Mouse (Mus musculus): ENCODE measurements around the gene Gm3435.
A peak's percentile ranks its signal among the peaks of the same experiment; 100 is the strongest.
"Not testable (repeated sequence)": the region's sequence is repeated elsewhere in the genome, so short reads cannot be mapped to it uniquely, and the experiment has no call there.

Gm3435 gene

DNA sequence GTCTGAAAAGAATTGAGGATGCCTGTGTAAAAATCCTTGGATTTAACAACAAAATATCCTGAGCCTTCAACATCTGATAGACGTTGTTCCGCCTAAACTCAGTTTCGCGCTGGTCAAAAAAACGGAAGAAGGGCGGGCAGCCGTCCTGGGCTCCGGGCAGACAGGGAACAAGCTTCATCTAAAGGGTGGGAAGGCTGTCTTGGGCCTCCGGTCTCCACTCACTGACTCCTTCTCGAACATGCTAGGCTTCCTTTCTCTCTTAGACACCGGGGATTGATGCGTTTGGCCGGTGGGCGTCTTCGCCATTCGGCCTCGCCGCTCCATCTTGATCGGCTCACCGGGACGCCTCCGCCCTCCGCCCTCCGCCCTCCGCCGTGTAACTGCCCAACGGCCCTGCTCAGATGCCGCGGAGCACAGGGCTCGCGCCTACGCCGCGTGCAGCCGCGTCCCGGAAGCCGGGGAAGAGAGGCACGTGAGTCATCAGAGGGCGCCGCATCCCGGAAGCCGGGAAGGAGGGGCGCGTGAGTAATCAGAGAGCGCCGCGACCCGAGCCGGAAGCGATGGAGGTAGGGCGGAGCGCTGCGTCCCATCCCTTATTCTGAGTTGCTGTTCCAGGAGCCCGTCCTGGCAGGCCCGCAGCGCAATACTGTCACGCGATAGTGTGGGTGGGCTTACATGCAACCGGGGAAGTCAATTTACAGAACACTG lies at the start of gene Gm3435:
Gene Gm3435 (plus strand): TSS at position 471 of the 708 bp plus-strand sequence.
- DNase-seq: not testable (repeated sequence)

DNA sequence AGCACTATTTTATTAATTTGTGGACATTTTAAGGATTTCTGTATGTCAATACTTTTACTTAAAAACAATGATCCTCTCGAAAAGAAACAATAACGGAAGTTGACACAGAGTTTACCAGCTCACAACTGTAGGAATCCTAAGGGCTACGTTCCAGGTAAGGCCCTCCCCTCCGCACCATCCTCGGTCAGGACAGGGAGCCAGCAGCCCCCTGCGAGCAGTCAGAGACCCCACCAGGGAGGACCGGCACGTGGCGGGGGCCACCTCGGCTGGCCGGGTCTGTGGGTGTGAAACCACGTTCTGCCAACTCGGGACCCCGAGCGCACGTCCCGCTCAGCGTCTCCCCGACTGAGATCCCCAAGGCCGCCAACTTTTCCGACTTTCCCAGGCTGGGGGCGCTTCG lies 49.5 kb upstream of the Gm3435 start:
- peak; percentile 48 for DNase-seq

DNA sequence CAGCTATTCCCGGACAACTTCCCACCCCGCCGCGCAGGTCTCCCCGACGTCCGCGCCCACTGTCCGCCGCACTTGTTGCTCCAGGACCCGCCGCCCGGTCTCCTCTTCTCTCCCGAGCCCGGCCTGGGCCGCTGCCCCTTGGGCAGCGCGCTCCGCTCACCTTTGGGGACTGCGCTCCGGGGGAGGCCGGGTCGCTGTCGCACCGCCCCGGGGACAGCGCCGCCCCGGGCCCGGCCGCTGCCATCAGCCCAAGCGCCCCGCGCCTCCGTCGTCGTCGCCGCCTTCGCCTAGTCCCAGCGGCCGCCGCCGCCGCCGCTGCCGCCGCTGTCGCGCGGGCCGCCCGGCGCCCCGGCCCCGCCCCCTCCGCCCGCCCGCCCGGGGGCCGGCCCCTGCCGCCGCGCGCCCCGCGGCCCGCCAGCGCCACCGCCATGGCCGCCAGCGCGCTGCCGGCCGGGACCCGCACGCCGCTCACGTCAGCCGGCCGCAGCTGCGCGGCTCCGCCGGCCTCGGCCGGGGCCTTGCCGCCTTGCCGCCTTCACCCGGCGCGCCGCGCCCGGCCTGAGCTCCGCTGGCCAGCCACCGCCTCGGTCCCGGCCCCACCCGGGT lies 48.9 kb upstream of the Gm3435 start, which contains the start of gene Phf10:
Gene Phf10 (minus strand): TSS at position 323 of the 606 bp plus-strand sequence.
- DNase-seq: peak; percentile 64

DNA sequence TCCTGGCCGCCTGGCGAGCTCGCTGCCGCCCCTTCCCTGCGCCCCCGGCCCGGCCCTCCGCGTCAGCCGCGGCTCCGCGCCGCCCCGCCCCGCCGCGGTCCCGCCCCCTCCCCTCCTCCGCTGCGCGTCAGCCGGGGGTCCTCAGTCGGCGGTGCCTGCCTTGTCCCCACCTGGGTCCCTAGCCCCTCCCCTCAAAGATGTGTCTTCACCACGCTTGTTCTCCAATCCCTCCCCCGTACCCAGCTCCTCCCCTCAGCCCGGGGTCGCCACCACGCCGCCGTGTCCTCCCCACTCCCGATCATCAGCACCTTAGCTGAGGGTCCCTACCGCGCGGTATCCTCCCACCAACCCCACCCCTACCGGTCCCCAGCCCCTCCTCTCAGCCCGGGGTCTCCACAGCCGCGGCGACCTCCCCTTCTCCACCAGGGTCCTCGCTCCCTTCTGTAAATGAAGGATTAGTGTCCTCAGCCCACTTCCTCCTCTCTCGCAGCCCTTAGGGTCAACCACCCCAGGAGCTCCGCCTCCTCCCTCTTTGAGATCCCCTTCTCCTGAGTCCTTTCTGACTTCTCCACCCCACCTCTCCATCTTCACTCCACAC lies 48.3 kb upstream of the Gm3435 start:
- not testable (repeated sequence) for DNase-seq

DNA sequence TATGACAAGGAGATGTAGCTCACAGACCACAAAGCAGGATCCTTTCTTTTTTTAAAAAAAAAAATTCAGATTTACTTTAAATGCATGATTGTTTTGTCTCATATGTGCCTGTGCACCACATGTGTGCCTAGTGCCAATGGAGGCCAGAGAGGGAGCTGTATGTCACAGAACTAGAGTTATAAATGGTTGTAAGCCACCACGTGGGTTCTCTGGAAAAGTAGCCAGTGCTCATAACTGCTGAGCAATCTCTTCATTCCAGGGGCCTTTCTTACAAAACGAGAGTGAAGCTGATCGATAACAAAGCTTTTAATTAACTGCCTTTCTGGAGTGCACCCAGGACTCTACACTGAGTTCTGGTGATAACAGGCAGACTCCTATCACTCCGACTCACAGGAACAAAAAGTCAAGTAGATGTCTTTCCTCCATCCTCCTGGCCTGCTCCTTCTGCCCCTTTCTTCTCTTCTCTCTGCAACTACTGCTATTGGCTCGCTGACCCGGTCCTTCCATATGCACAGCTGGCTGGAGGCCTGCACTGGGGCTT lies 41.5 kb upstream of the Gm3435 start:
- not testable (repeated sequence) for DNase-seq

DNA sequence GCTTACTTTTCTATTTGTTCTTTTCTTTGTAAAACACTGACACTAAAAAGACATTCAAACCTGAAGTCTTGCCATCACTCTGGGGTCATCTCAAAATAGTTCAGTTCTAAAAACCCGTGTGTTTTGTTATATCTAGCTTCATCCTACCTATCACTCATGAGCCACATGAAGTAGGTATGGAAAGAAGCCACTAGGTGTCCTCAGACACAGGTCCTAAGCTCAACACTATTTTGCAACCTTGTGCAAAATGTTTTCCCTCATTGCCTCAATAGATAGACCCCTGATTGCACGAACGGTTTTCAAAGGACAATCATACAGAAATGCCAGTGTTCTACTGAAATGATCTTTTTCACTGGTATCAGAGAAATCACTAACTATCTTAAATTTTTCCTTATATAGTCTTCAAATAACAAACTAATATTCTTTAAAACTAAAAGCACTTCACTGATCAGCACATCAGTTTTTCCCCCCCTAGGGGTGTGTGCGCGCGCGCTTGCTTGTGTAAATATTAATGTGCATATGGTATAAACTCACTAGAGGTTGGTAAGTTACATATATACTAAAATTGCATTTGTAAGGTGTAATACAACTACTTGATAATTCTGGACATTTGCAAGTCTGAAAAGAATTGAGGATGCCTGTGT lies 32.1 kb upstream of the Gm3435 start:
- not testable (repeated sequence) for DNase-seq

DNA sequence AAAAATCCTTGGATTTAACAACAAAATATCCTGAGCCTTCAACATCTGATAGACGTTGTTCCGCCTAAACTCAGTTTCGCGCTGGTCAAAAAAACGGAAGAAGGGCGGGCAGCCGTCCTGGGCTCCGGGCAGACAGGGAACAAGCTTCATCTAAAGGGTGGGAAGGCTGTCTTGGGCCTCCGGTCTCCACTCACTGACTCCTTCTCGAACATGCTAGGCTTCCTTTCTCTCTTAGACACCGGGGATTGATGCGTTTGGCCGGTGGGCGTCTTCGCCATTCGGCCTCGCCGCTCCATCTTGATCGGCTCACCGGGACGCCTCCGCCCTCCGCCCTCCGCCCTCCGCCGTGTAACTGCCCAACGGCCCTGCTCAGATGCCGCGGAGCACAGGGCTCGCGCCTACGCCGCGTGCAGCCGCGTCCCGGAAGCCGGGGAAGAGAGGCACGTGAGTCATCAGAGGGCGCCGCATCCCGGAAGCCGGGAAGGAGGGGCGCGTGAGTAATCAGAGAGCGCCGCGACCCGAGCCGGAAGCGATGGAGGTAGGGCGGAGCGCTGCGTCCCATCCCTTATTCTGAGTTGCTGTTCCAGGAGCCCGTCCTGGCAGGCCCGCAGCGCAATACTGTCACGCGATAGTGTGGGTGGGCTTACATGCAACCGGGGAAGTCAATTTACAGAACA lies 31.5 kb upstream of the Gm3435 start, which contains the start of the genes 9030025P20Rik and Gm3417:
Gene 9030025P20Rik (plus strand): TSS at position 107 of the 677 bp plus-strand sequence.
Gene Gm3417 (minus strand): TSS at position 429 of the 677 bp plus-strand sequence.
- not testable (repeated sequence) for DNase-seq

DNA sequence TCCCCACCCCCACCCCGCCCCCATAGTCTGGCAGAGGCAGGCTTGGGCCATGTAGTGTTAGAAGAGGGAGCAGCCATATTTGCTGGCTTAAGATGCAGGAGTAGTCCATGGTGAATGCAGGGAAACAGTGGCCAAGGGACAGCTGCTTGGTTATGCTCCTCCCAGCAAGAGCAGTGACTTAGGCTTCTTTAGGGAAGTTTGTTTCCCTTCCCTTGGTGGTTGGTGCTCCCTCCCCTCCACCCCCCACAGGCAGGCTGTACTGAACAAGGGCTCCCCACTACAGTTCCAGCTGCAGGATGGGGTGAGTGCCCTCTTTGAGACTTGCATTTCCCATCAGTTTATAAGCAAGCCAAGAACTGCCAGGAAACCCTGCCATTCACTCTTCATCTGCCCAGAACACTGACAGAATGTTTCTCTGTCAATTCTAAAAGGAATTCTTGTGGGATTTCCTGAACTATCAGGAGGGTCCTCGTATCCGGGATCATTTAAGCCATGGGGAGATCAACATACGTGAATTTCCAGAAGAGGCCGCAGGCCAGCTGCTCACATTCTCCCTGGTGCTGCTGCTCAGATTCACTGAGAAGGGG lies 19.8 kb upstream of the Gm3435 start:
- not testable (repeated sequence) for DNase-seq

DNA sequence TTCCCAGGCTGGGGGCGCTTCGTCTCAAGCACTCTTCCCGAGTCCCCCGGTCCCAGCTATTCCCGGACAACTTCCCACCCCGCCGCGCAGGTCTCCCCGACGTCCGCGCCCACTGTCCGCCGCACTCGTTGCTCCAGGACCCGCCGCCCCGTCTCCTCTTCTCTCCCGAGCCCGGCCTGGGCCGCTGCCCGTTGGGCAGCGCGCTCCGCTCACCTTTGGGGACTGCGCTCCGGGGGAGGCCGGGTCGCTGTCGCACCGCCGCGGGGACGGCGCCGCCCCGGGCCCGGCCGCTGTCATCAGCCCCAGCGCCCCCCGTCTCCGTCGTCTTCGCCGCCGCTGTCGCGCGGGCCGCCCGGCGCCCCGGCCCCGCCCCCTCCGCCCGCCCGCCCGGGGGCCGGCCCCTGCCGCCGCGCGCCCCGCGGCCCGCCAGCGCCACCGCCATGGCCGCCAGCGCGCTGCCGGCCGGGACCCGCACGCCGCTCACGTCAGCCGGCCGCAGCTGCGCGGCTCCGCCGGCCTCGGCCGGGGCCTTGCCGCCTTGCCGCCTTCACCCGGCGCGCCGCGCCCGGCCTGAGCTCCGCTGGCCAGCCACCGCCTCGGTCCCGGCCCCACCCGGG lies 17.3 kb upstream of the Gm3435 start:
- DNase-seq: not testable (repeated sequence)

DNA sequence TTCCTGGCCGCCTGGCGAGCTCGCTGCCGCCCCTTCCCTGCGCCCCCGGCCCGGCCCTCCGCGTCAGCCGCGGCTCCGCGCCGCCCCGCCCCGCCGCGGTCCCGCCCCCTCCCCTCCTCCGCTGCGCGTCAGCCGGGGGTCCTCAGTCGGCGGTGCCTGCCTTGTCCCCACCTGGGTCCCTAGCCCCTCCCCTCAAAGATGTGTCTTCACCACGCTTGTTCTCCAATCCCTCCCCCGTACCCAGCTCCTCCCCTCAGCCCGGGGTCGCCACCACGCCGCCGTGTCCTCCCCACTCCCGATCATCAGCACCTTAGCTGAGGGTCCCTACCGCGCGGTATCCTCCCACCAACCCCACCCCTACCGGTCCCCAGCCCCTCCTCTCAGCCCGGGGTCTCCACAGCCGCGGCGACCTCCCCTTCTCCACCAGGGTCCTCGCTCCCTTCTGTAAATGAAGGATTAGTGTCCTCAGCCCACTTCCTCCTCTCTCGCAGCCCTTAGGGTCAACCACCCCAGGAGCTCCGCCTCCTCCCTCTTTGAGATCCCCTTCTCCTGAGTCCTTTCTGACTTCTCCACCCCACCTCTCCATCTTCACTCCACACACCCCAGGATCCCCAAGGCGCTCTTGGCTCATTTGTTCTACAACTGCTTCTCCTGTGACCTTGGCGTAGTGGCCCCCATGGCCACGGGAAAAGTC lies 16.7 kb upstream of the Gm3435 start:
- not testable (repeated sequence) for DNase-seq

DNA sequence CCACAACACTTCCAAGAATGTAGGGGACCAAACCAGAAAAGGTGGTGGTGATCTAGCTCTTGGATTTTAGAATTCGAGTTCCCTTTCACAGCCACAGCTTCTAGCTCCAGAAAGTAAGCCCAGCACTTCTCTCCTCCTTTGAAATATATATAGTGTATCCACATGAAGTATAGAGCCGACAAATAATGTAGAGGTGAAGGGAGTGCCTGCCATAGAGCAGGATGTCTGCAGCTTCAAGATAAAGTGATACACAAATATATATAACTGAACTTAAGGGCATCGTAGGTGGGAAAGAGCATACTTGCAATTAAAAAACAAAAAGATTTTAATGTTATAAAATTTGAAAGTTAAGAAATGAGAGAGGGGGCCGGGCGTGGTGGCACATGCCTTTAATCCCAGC lies 15.8 kb upstream of the Gm3435 start:
- DNase-seq: not testable (repeated sequence)

DNA sequence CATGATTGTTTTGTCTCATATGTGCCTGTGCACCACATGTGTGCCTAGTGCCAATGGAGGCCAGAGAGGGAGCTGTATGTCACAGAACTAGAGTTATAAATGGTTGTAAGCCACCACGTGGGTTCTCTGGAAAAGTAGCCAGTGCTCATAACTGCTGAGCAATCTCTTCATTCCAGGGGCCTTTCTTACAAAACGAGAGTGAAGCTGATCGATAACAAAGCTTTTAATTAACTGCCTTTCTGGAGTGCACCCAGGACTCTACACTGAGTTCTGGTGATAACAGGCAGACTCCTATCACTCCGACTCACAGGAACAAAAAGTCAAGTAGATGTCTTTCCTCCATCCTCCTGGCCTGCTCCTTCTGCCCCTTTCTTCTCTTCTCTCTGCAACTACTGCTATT lies 9.9 kb upstream of the Gm3435 start:
- DNase-seq: not testable (repeated sequence)

DNA sequence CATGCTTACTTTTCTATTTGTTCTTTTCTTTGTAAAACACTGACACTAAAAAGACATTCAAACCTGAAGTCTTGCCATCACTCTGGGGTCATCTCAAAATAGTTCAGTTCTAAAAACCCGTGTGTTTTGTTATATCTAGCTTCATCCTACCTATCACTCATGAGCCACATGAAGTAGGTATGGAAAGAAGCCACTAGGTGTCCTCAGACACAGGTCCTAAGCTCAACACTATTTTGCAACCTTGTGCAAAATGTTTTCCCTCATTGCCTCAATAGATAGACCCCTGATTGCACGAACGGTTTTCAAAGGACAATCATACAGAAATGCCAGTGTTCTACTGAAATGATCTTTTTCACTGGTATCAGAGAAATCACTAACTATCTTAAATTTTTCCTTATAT lies 888 bp upstream of the Gm3435 start:
- DNase-seq: not testable (repeated sequence)

DNA sequence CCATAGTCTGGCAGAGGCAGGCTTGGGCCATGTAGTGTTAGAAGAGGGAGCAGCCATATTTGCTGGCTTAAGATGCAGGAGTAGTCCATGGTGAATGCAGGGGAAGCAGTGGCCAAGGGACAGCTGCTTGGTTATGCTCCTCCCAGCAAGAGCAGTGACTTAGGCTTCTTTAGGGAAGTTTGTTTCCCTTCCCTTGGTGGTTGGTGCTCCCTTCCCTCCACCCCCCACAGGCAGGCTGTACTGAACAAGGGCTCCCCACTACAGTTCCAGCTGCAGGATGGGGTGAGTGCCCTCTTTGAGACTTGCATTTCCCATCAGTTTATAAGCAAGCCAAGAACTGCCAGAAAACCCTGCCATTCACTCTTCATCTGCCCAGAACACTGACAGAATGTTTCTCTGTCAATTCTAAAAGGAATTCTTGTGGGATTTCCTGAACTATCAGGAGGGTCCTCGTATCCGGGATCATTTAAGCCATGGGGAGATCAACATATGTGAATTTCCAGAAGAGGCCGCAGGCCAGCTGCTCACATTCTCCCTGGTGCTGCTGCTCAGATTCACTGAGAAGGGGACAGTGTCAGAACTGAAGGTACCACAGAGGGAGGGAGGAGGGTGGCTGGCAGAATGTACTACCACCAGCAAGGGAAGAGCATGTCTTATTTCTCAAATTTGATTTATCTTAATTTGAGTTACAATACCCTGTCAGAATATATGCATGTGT lies 11.7 kb downstream of the Gm3435 start:
- DNase-seq: peak; percentile 9

DNA sequence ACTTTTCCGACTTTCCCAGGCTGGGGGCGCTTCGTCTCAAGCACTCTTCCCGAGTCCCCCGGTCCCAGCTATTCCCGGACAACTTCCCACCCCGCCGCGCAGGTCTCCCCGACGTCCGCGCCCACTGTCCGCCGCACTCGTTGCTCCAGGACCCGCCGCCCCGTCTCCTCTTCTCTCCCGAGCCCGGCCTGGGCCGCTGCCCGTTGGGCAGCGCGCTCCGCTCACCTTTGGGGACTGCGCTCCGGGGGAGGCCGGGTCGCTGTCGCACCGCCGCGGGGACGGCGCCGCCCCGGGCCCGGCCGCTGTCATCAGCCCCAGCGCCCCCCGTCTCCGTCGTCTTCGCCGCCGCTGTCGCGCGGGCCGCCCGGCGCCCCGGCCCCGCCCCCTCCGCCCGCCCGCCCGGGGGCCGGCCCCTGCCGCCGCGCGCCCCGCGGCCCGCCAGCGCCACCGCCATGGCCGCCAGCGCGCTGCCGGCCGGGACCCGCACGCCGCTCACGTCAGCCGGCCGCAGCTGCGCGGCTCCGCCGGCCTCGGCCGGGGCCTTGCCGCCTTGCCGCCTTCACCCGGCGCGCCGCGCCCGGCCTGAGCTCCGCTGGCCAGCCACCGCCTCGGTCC lies 14.0 kb downstream of the Gm3435 start:
- not testable (repeated sequence) for DNase-seq

DNA sequence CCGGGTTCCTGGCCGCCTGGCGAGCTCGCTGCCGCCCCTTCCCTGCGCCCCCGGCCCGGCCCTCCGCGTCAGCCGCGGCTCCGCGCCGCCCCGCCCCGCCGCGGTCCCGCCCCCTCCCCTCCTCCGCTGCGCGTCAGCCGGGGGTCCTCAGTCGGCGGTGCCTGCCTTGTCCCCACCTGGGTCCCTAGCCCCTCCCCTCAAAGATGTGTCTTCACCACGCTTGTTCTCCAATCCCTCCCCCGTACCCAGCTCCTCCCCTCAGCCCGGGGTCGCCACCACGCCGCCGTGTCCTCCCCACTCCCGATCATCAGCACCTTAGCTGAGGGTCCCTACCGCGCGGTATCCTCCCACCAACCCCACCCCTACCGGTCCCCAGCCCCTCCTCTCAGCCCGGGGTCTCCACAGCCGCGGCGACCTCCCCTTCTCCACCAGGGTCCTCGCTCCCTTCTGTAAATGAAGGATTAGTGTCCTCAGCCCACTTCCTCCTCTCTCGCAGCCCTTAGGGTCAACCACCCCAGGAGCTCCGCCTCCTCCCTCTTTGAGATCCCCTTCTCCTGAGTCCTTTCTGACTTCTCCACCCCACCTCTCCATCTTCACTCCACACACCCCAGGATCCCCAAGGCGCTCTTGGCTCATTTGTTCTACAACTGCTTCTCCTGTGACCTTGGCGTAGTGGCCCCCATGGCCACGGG lies 14.7 kb downstream of the Gm3435 start:
- DNase-seq: not testable (repeated sequence)

DNA sequence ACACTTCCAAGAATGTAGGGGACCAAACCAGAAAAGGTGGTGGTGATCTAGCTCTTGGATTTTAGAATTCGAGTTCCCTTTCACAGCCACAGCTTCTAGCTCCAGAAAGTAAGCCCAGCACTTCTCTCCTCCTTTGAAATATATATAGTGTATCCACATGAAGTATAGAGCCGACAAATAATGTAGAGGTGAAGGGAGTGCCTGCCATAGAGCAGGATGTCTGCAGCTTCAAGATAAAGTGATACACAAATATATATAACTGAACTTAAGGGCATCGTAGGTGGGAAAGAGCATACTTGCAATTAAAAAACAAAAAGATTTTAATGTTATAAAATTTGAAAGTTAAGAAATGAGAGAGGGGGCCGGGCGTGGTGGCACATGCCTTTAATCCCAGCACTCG lies 15.5 kb downstream of the Gm3435 start:
- DNase-seq: not testable (repeated sequence)

DNA sequence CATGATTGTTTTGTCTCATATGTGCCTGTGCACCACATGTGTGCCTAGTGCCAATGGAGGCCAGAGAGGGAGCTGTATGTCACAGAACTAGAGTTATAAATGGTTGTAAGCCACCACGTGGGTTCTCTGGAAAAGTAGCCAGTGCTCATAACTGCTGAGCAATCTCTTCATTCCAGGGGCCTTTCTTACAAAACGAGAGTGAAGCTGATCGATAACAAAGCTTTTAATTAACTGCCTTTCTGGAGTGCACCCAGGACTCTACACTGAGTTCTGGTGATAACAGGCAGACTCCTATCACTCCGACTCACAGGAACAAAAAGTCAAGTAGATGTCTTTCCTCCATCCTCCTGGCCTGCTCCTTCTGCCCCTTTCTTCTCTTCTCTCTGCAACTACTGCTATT lies 21.4 kb downstream of the Gm3435 start:
- DNase-seq: not testable (repeated sequence)

DNA sequence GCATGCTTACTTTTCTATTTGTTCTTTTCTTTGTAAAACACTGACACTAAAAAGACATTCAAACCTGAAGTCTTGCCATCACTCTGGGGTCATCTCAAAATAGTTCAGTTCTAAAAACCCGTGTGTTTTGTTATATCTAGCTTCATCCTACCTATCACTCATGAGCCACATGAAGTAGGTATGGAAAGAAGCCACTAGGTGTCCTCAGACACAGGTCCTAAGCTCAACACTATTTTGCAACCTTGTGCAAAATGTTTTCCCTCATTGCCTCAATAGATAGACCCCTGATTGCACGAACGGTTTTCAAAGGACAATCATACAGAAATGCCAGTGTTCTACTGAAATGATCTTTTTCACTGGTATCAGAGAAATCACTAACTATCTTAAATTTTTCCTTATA lies 30.5 kb downstream of the Gm3435 start:
- DNase-seq: not testable (repeated sequence)

Data from liver (tissue).